Mouse (Mus musculus): ENCODE measurements around the gene Ptprh.

DNA sequence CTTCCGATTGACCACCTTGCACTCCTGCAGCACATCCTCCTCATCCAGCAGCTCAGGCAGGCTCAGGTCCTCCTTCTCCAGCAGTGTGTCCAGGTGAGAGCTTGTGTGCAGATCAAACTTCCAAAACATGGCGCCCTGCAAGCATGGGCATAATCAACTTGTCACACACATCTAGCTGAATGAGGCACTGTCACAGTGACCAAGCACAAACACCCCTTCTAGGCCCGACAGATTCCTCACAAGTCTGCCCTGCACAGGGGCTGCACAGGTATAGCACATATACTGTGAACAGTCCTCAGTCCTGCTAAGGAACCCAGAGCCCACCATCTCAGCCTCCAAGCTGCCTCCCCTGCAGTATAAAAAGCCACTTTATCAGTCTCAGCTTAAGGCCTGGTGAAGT is 43.0 kb upstream of the Ptprh start:
- no peak for TF ChIP-seq GATA1 (IDR thresholded peaks at IDR 0.05; ENCODE audit: low read length)
- no peak for TF ChIP-seq TAL1 (IDR thresholded peaks at IDR 0.05; ENCODE audit: low read length)

Data from erythroblast, embryonic 14.5 days (primary cell).